Mouse (Mus musculus) forebrain, postnatal 0 days (tissue): ENCODE data around the gene Agbl4. TPM values are rescaled to one million over a fixed set of nuclear protein-coding genes. Genes with fewer than 3 reads are reported as not detected.

Source experiments
- ATAC-seq: fragments of 200-750 bp; cut with Nextera tagmentation; 2 replicates; pipeline ENCODE4 v1.8.0; 2017; ENCODE audit warnings: mild to moderate bottlenecking, moderate library complexity
- DNase-seq: peaks from one replicate; pipeline ENCODE4 v3.0.0-alpha.2; 2015
- H3K27ac ChIP-seq: fragments of 300-500 bp; sonication (generic); 2 replicates; pipeline ENCODE4 v1.5.1; 2014; ENCODE audit warnings: low read depth, mild to moderate bottlenecking, antibody characterized with exemption, low read length, moderate library complexity, mixed read lengths
- H3K27me3 ChIP-seq: fragments of 300-500 bp; sonication (generic); 2 replicates; pipeline ENCODE4 v1.6.1; 2014; ENCODE audit warnings: mild to moderate bottlenecking, low read length, mixed read lengths; ENCODE audit not compliant: insufficient read depth
- H3K36me3 ChIP-seq: fragments of 300-500 bp; sonication (generic); 2 replicates; pipeline ENCODE4 v1.6.1; 2014; ENCODE audit warnings: mild to moderate bottlenecking, moderate library complexity; ENCODE audit not compliant: insufficient read depth
- H3K4me1 ChIP-seq: fragments of 300-500 bp; sonication (generic); 2 replicates; pipeline ENCODE4 v1.6.1; 2014; ENCODE audit warnings: antibody characterized with exemption; ENCODE audit not compliant: insufficient read depth
- H3K4me2 ChIP-seq: fragments of 300-500 bp; sonication (generic); 2 replicates; pipeline ENCODE4 v1.6.1; 2014; ENCODE audit warnings: low read depth, mild to moderate bottlenecking, moderate library complexity
- H3K4me3 ChIP-seq: fragments of 300-500 bp; sonication (generic); 2 replicates; pipeline ENCODE4 v1.5.1; 2014; ENCODE audit warnings: low read depth, low read length, mixed read lengths
- H3K9ac ChIP-seq: fragments of 300-500 bp; sonication (generic); 2 replicates; pipeline ENCODE4 v1.6.1; 2014; ENCODE audit warnings: mild to moderate bottlenecking
- H3K9me3 ChIP-seq: fragments of 300-500 bp; sonication (generic); 2 replicates; pipeline ENCODE4 v1.6.1; 2016; ENCODE audit warnings: low read length
- CTCF ChIP-seq: sonication (generic); IDR thresholded peaks from 2 replicates; pipeline ENCODE4 v1.5.1; 2016; ENCODE audit warnings: antibody characterized with exemption, control low read depth, low read depth
- WGBS: fragments of 180-500 bp; shearing (Covaris S2); extraction: QIAGEN DNeasy Blood & Tissue Kit; methylation state at CpG from one replicate; pipeline ENCODE4 v1.1.7; 2014; 5-methylcytosine and 5-hydroxymethylcytosine counted together
- polyA plus RNA-seq: library from polyadenylated mRNA; unstranded; fragments of >200 nt; fragmentation: Nextera tagmentation; extraction: Ambion mirVana; gene quantifications from 2 replicates; pipeline ENCODE4 v1.2.1, GENCODE M21; 2015
- total RNA-seq: library from RNA; depleted of rRNA; stranded (reverse); fragments of >200 nt; gene quantifications from 2 replicates; pipeline ENCODE4 v1.2.3, GENCODE M21; 2014

The Agbl4 gene
- total and polyA plus RNA-seq, 2 experiments from 2014 or later, result 3.3 to 6.2 TPM

GRCm38 (mm10) chr4:111670566-111671421 lies 1273.3 kb downstream of the Agbl4 start:
- DNase-seq, result peak; percentile 26
- H3K36me3 ChIP-seq, result no peaks in the 10 kb centered on the region
- H3K4me2 ChIP-seq, result no peak overlapping the region
- 0 out of 2 replicates have a peak overlapping the region, but pooled peaks have one; percentile 2 for H3K9ac ChIP-seq
- H3K4me1 ChIP-seq, result no peaks in the 10 kb centered on the region
- H3K4me3 ChIP-seq, result no peak overlapping the region
- peak; percentile 60 for ATAC-seq
- no peaks in the 10 kb centered on the region for H3K9me3 ChIP-seq
- H3K27me3 ChIP-seq, result peaks cover 9% of the 10 kb centered on the region
- H3K27ac ChIP-seq, result no peak overlapping the region
- WGBS, result 29% methylated on average over 12 of the region's 12 CpGs
- TF ChIP-seq CTCF, result no peak

DNA sequence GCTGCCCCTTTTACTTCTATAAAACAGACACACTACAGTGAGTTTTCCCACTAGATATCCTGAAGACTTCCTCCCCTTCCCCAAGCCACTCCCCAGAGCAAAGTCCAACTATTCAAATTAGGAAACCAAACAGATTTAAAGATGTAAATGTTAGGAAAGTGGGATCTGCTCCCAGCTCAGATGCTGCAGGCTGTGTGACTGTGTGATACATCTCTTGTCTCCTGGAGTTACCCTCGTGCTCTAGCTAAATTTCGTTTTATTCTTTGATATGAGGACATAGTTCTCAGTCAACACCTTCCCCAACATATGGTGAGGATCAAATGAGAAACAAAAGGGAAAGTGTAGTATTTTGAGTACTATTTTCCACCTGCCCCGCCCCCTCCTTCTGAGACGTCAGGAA lies 1274.0 kb downstream of the Agbl4 start:
- 0 out of 2 replicates have a peak overlapping the region, but pooled peaks have one; percentile 2 for H3K9ac ChIP-seq
- H3K27ac ChIP-seq, result no peak overlapping the region
- no peaks in the 10 kb centered on the region for H3K36me3 ChIP-seq
- 62% methylated on average over 4 of the region's 4 CpGs for WGBS
- no peak for TF ChIP-seq CTCF
- no peak overlapping the region for H3K4me2 ChIP-seq
- H3K4me1 ChIP-seq, result no peaks in the 10 kb centered on the region
- peaks cover 5% of the 10 kb centered on the region for H3K27me3 ChIP-seq
- no peak overlapping the region for H3K4me3 ChIP-seq
- H3K9me3 ChIP-seq, result no peaks in the 10 kb centered on the region
- ATAC-seq (peak; percentile 32), DNase-seq (peak; percentile 24)

GRCm38 (mm10) chr4:111673904-111674303 lies 1276.4 kb downstream of the Agbl4 start:
- no peak for DNase-seq
- TF ChIP-seq CTCF, result no peak
- Histone ChIP-seq H3K4me3 (no peak overlapping the region), H3K4me1 (no peaks in the 10 kb centered on the region), H3K9me3 (no peaks in the 10 kb centered on the region), H3K9ac (no peak overlapping the region), H3K27ac (no peak overlapping the region), H3K4me2 (no peak overlapping the region), H3K36me3 (no peaks in the 10 kb centered on the region), H3K27me3 (no peaks in the 10 kb centered on the region)
- no peak for ATAC-seq

GRCm38 (mm10) chr4:111681926-111682325 lies 1284.5 kb downstream of the Agbl4 start:
- Histone ChIP-seq H3K27ac (no peak overlapping the region), H3K4me3 (no peak overlapping the region), H3K4me1 (no peaks in the 10 kb centered on the region), H3K4me2 (no peak overlapping the region), H3K27me3 (peaks cover 6% of the 10 kb centered on the region; the same call in 1 of the 2 replicates), H3K36me3 (no peaks in the 10 kb centered on the region), H3K9me3 (no peaks in the 10 kb centered on the region), H3K9ac (no peak overlapping the region)
- TF ChIP-seq CTCF, result no peak
- 67% methylated on average over 5 of the region's 5 CpGs for WGBS
- DNase-seq (no peak), ATAC-seq (no peak)

DNA sequence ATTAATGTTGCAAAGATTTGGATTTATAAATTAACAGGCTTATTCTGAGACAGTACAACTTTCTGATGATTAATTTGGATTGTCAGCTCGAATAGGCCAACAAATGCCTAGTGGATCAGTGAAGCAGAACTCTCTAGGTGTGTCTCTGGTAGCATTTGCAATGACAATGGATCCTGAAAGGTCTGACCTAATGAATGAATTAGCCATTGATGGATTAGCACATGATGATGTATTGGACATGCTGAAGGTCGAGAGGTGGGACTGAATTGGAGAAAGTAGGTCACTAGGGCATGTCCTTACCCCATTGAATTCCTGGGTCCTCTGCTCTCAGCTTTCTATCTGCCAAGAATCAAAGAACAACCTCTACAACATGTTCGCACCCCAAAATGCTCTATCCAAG lies 1285.3 kb downstream of the Agbl4 start:
- H3K4me3 ChIP-seq, result no peak overlapping the region
- no peaks in the 10 kb centered on the region for H3K36me3 ChIP-seq
- H3K4me1 ChIP-seq, result no peaks in the 10 kb centered on the region
- WGBS, result 79% methylated on average over 3 of the region's 3 CpGs
- ATAC-seq, result no peak
- no peak for TF ChIP-seq CTCF
- H3K27ac ChIP-seq, result no peak overlapping the region
- no peak overlapping the region for H3K9ac ChIP-seq
- H3K4me2 ChIP-seq, result no peak overlapping the region
- DNase-seq, result no peak
- H3K27me3 ChIP-seq, result peaks cover 6% of the 10 kb centered on the region; the same call in 1 of the 2 replicates
- H3K9me3 ChIP-seq, result no peaks in the 10 kb centered on the region

DNA sequence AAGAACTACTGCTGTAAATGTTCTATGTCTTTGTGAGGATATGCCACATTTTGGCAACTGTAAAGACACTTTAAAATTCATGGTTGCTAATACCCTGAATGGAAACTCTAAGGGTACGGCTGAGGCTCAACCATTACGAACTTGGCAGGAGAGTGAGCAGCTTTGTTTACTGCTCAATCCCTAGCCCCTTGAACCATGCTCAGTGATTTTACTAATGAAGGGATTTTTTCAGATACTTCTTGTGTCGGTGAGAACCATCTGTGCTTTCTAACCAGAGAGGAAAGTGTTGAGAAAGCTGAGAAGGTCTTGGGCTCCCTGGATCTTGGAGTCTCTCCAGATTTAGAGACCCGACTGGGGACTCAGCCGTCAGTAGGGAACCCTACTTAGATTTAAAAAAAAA lies 1286.4 kb downstream of the Agbl4 start:
- peaks cover 12% of the 10 kb centered on the region for H3K27me3 ChIP-seq
- H3K36me3 ChIP-seq, result no peaks in the 10 kb centered on the region
- H3K4me1 ChIP-seq, result no peaks in the 10 kb centered on the region
- H3K4me2 ChIP-seq, result no peak overlapping the region
- TF ChIP-seq CTCF, result no peak
- WGBS, result 15% methylated on average over 5 of the region's 5 CpGs
- DNase-seq (peak; percentile 26), ATAC-seq (no peak)
- no peaks in the 10 kb centered on the region for H3K9me3 ChIP-seq
- no peak overlapping the region for H3K4me3 ChIP-seq
- no peak overlapping the region for H3K27ac ChIP-seq
- no peak overlapping the region for H3K9ac ChIP-seq

- 40% methylated on average over 2 of the region's 2 CpGs for WGBS
- DNase-seq (no peak), ATAC-seq (no peak)
- Histone ChIP-seq H3K27ac (no peak overlapping the region), H3K4me1 (no peaks in the 10 kb centered on the region), H3K9ac (no peak overlapping the region), H3K4me3 (no peak overlapping the region), H3K9me3 (no peaks in the 10 kb centered on the region), H3K4me2 (no peak overlapping the region), H3K36me3 (no peaks in the 10 kb centered on the region), H3K27me3 (peaks cover 23% of the 10 kb centered on the region)
- TF ChIP-seq CTCF, result no peak
Observed at GRCm38 (mm10) chr4:111685951-111686350, 1288.5 kb downstream of the Agbl4 start.
